8 mouse cellular contexts compared by ENCODE assay signal in genomic region chr11:55386424-55387063, GRCm38 (mm10). TPM values are rescaled to one million over a fixed set of nuclear protein-coding genes. Genes with fewer than 3 reads are reported as not detected.
DNase-seq lines count a peak whose midpoint lies in the region; ATAC-seq lines count a peak whose summit lies in the region.

No protein-coding gene starts in this region.

- no peaks in the 10 kb centered on the region for H3K36me3 ChIP-seq in hindbrain, embryonic 15.5 days

- ATAC-seq in hindbrain, embryonic 15.5 days (ENCODE audit: low FRiP score, low read depth) = peak; percentile 77

- H3K4me3 ChIP-seq in hindbrain, embryonic 15.5 days = no peak overlapping the region

- WGBS in hindbrain, embryonic 15.5 days = 13% methylated on average over 11 of the region's 11 CpGs

- H3K4me2 ChIP-seq in hindbrain, embryonic 15.5 days = peak overlapping the region; percentile 26; the same call in 1 of the 2 replicates

- no peak overlapping the region for H3K9ac ChIP-seq in hindbrain, embryonic 15.5 days

- DNase-seq in NIH3T3 (ENCODE audit: low read depth) = peak; percentile 95
- DNase-seq in cerebellum, adult 9-11 months = peak; percentile 89
- DNase-seq in frontal cortex, postnatal 10 days (ENCODE audit: low spot score in 2 of 2) = peak; percentile 70 to 86
- peak; percentile 67 for DNase-seq in left cerebral cortex, adult 11 months (ENCODE audit: low spot score)
- DNase-seq in lung, postnatal 4 days = peak; percentile 80 to 90
- DNase-seq in right cerebral cortex, adult 2 months (ENCODE audit: low spot score in 2 of 2) = peak; percentile 92 to 94
- DNase-seq in urinary bladder, postnatal 10 days (ENCODE audit: low spot score) = peak; percentile 59

- H3K9me3 ChIP-seq in hindbrain, embryonic 15.5 days = no peaks in the 10 kb centered on the region

- peaks cover 8% of the 10 kb centered on the region; the same call in 1 of the 2 replicates for H3K4me1 ChIP-seq in hindbrain, embryonic 15.5 days (replicated peaks)

- no peak overlapping the region for H3K27ac ChIP-seq in hindbrain, embryonic 15.5 days (replicated peaks)

- H3K27me3 ChIP-seq in hindbrain, embryonic 15.5 days = no peaks in the 10 kb centered on the region

RNA-seq across cellular contexts. Expression of gene Sparc, which starts 36.4 kb away (rescaled TPM):
- 578 and 599 TPM in 2 replicates for polyA plus RNA-seq in hindbrain, embryonic 15.5 days (2015; fragmentation: Nextera tagmentation; extraction: Ambion mirVana)

RNA-seq across cellular contexts. Expression of gene Fat2, which starts 50.2 kb away (rescaled TPM):
- 0.25 and 0.40 TPM in 2 replicates for polyA plus RNA-seq in hindbrain, embryonic 15.5 days (2015; fragmentation: Nextera tagmentation; extraction: Ambion mirVana)
